Mouse (Mus musculus): Measurements from ENCODE around the gene Phf14. TPM values are rescaled to one million over a fixed set of nuclear protein-coding genes. Genes with fewer than 3 reads are reported as not detected.

The Phf14 gene
- polyA plus RNA-seq (2021; fragmentation: Nextera tagmentation), result 20.0 and 25.4 TPM in 2 replicates
- long read RNA-seq, experiment 1, full-length matches to known transcripts, result 5 of 26 reads
- long read RNA-seq, experiment 1, partial matches to known transcripts, result 11 of 26 reads
- long read RNA-seq, experiment 1, other reads (novel, unspliced or antisense), result 10 of 26 reads
- long read RNA-seq, experiment 2, partial matches to known transcripts, result 6 of 32 reads
- long read RNA-seq, experiment 2, other reads (novel, unspliced or antisense), result 25 of 32 reads

DNA sequence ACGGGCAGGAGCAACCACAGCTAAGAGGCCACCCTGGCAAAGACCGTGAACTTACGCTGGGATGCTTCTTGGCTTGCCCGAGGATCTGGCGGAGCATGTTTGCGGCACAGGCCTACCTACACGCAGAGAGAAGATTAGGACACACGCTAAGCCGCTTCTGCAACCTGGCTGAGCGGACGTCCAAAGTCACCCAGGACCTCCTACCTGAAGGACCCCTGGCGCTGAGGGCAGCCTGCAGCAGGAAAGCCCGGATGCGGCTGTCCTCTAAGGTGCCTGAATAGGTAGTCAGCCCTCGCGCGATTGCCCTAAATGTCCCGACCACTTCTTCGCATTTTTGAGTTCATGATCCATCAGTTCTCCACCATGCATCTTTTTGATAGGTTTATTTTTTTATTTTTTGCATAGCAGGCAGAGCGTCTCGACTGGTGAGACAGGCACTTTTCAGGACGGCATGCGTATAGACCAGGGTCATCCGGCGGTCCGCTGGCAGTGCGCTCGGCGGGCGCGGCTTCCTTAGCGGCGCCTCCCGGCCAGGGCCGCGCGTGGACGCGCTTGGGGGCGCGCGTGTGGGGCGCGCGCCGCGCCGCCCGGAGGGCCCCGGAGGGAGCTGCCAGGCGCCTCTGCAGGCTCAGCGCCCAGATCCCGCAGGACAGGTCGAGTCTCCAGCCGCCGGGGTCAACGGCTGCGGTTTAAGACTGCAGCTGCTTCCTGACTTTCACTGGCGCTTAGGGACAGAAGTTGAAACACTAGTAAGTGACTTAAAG is at the start of gene Phf14, which contains the start of gene Ndufa4:
Gene Phf14, plus strand, starts transcription at position 541 of the 764 bp plus-strand sequence.
Gene Ndufa4, minus strand, starts transcription at position 229 of the 764 bp plus-strand sequence.

Other genes with a start within 250 kb of the Phf14 start
- gene Ndufa4, start 312 bp upstream of the Phf14 start, polyA plus RNA-seq (2021; fragmentation: Nextera tagmentation), result 3,082 and 3,531 TPM in 2 replicates